Mouse (Mus musculus) inflammation-experienced regulatory T-cells (primary cell): Measurements from ENCODE around the gene Spry2. TPM values are rescaled to one million over a fixed set of nuclear protein-coding genes. Genes with fewer than 3 reads are reported as not detected.

ENCODE experiments used
- polyA plus RNA-seq, 2 experiments: library from polyadenylated mRNA; unstranded; fragments of 100-300 nt; shearing (Covaris generic); gene quantifications; one replicate each; pipeline ENCODE4 v1.2.1; 2017

Spry2 gene
- under 1 TPM in 1 of 2 experiments, not detected in 1; 0.49 TPM for polyA plus RNA-seq

DNA sequence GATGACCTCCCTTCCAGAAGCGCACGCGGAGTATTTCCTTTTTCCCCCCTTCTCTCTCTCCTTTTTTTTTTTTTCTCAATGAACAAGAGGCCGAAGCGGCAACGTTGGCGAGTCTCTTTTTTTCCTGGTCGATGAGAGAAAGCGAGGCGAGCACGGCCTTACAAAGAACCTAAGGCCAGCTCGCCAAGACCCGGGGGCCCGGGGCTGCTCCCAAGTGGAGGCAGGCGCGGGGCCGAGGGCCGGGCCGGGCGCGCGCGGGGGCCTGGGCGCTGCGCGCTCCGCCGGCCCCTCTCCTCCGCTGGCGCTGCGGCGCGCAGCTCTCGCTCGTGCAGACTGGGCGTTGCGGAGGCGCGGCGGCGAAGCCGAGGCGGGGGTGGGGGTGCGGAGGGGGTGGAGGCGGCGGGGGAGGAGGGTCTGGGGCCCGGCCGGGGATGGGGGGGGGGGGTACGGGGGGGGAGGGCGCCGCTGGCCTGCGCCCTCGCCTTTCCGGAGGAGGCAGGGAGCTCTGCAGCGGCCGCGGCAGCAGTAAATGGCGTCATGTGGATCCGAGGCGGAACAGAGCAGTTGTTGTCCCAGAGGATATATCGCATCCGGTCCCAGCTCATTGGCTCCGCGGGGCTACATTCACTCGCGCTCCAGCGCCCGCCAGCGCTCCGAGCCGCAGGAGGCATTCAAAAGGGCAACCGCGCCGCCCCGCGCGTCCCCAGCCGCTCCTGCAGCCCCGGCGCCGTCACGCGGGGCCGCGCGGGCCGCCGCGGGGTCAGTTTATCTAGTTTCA, at the start of gene Spry2:
TSS of gene Spry2 (minus strand) at position 29 of the 778 bp plus-strand sequence.

Other genes with a start within 250 kb of the Spry2 start
- not detected for gene Trim52, start 209.4 kb upstream of the Spry2 start, polyA plus RNA-seq